10 mouse cellular contexts compared by ENCODE assay signal in genomic region chr1:42233289-42233688, GRCm38 (mm10).
DNase-seq lines count a peak whose midpoint lies in the region; ATAC-seq lines count a peak whose summit lies in the region.
"Had no signal": no experiment of that assay in that cellular context is flagged by ENCODE, and none has a peak within 500 bp of the region (broad histone marks: within the 10 kb centered on the region; RNA-seq: fewer than 3 reads in every experiment).

No protein-coding gene starts in this region.

- WGBS in kidney, embryonic 15.5 days: 10% methylated on average over 10 of the region's 10 CpGs
- WGBS in hindbrain, embryonic 14.5 days: 5% methylated on average over 10 of the region's 10 CpGs
- 13% methylated on average over 10 of the region's 10 CpGs for WGBS in midbrain, embryonic 11.5 days
- WGBS in liver, embryonic 11.5 days: 45% methylated on average over 10 of the region's 10 CpGs

- H3K4me1 ChIP-seq in kidney, embryonic 15.5 days: peaks cover 10% of the 10 kb centered on the region; the same call in 1 of the 2 replicates
- H3K4me1 ChIP-seq in hindbrain, embryonic 14.5 days (replicated peaks; ENCODE audit: control insufficient read depth, insufficient read depth, low read length): 0 out of 2 replicates have a peak, but pooled peaks cover 5% of the 10 kb centered on the region
- H3K4me1 ChIP-seq in midbrain, embryonic 11.5 days (ENCODE audit: control insufficient read depth, insufficient read depth, low read length): 0 out of 2 replicates have a peak, but pooled peaks cover 3% of the 10 kb centered on the region
- H3K4me1 ChIP-seq in liver, embryonic 11.5 days (replicated peaks; ENCODE audit: control insufficient read depth, insufficient read depth, low read length): no peaks in the 10 kb centered on the region

- peak; percentile 61 for ATAC-seq in kidney, embryonic 15.5 days (replicated peaks; ENCODE audit: low FRiP score)
- peak; percentile 59; the same call in 1 of the 2 replicates for ATAC-seq in hindbrain, embryonic 14.5 days (ENCODE audit: low FRiP score)
- ATAC-seq in midbrain, embryonic 11.5 days (ENCODE audit: low FRiP score): peak; percentile 50; the same call in 1 of the 2 replicates
- ATAC-seq in liver, embryonic 11.5 days (replicated peaks; ENCODE audit: low FRiP score): no peak
- ATAC-seq in megakaryocyte, adult 5-6 weeks (ENCODE audit: poor library complexity, severe bottlenecking): no peak

- no peaks in the 10 kb centered on the region for H3K9me3 ChIP-seq in kidney, embryonic 15.5 days (replicated peaks)
- no peaks in the 10 kb centered on the region for H3K9me3 ChIP-seq in hindbrain, embryonic 14.5 days (ENCODE audit: control insufficient read depth, low read length)
- no peaks in the 10 kb centered on the region for H3K9me3 ChIP-seq in midbrain, embryonic 11.5 days (ENCODE audit: control insufficient read depth, low read length)
- H3K9me3 ChIP-seq in liver, embryonic 11.5 days (ENCODE audit: control insufficient read depth, low read length): no peaks in the 10 kb centered on the region

- no peak for DNase-seq in kidney, adult 8-10 months
- peak; percentile 45 for DNase-seq in hindbrain, embryonic 14.5 days (ENCODE audit: low spot score)
- DNase-seq in midbrain, embryonic 11.5 days (ENCODE audit: low spot score, missing footprints): peak; percentile 91
- DNase-seq in lung, postnatal 14 days: no peak
- no peak for DNase-seq in liver, embryonic 11.5 days (ENCODE audit: low spot score)
- no peak for DNase-seq in layer of hippocampus, postnatal 14 days (ENCODE audit: low spot score in 2 of 2)
- DNase-seq: cerebellum, postnatal 25 days; gastrocnemius, postnatal 10 days had no signal

- no peaks in the 10 kb centered on the region for H3K36me3 ChIP-seq in kidney, embryonic 15.5 days
- H3K36me3 ChIP-seq in hindbrain, embryonic 14.5 days (replicated peaks; ENCODE audit: control insufficient read depth, insufficient read depth): no peaks in the 10 kb centered on the region
- no peaks in the 10 kb centered on the region for H3K36me3 ChIP-seq in midbrain, embryonic 11.5 days (ENCODE audit: control insufficient read depth, insufficient read depth, low read length)
- H3K36me3 ChIP-seq in liver, embryonic 11.5 days (ENCODE audit: control insufficient read depth, insufficient read depth, low read length): no peaks in the 10 kb centered on the region

- no peak overlapping the region for H3K4me2 ChIP-seq in kidney, embryonic 15.5 days
- H3K4me2 ChIP-seq in hindbrain, embryonic 14.5 days (replicated peaks): no peak overlapping the region
- H3K4me2 ChIP-seq in midbrain, embryonic 11.5 days: no peak overlapping the region
- no peak overlapping the region for H3K4me2 ChIP-seq in liver, embryonic 11.5 days

- H3K27ac ChIP-seq in kidney, embryonic 15.5 days: peak overlapping the region; percentile 51; the same call in 1 of the 2 replicates
- H3K27ac ChIP-seq in hindbrain, embryonic 14.5 days: no peak overlapping the region
- no peak overlapping the region for H3K27ac ChIP-seq in midbrain, embryonic 11.5 days (ENCODE audit: low read depth, low read length)
- no peak overlapping the region for H3K27ac ChIP-seq in liver, embryonic 11.5 days (ENCODE audit: low read depth, low read length)

- no peak overlapping the region for H3K9ac ChIP-seq in kidney, embryonic 15.5 days
- H3K9ac ChIP-seq in hindbrain, embryonic 14.5 days: no peak overlapping the region
- no peak overlapping the region for H3K9ac ChIP-seq in midbrain, embryonic 11.5 days (ENCODE audit: low read length)
- H3K9ac ChIP-seq in liver, embryonic 11.5 days (ENCODE audit: low read depth, low read length): no peak overlapping the region

- H3K27me3 ChIP-seq in kidney, embryonic 15.5 days: no peaks in the 10 kb centered on the region
- H3K27me3 ChIP-seq in hindbrain, embryonic 14.5 days (ENCODE audit: control insufficient read depth, insufficient read depth, low read length): no peaks in the 10 kb centered on the region
- H3K27me3 ChIP-seq in midbrain, embryonic 11.5 days (ENCODE audit: control insufficient read depth, insufficient read depth, low read length): no peaks in the 10 kb centered on the region
- no peaks in the 10 kb centered on the region for H3K27me3 ChIP-seq in liver, embryonic 11.5 days (replicated peaks; ENCODE audit: control insufficient read depth, insufficient read depth, low read length)

- no peak overlapping the region for H3K4me3 ChIP-seq in kidney, embryonic 15.5 days (replicated peaks)
- no peak overlapping the region for H3K4me3 ChIP-seq in hindbrain, embryonic 14.5 days (replicated peaks; ENCODE audit: low read length)
- no peak overlapping the region for H3K4me3 ChIP-seq in midbrain, embryonic 11.5 days (ENCODE audit: low read depth, low read length)
- H3K4me3 ChIP-seq in liver, embryonic 11.5 days (ENCODE audit: low read depth, low read length): no peak overlapping the region

Comparison
In these comparisons a context has a peak if more than half of its experiments do, and no peak if none do; other contexts are left out.
1. ATAC-seq: peak in kidney, embryonic 15.5 days (single experiment), hindbrain, embryonic 14.5 days (single experiment) and midbrain, embryonic 11.5 days (single experiment); none in liver, embryonic 11.5 days (single experiment) and megakaryocyte, adult 5-6 weeks (single experiment).
2. DNase-seq: peak in hindbrain, embryonic 14.5 days (single experiment) and midbrain, embryonic 11.5 days (single experiment); none in kidney, adult 8-10 months (0 of 2), lung, postnatal 14 days (single experiment), liver, embryonic 11.5 days (single experiment) and layer of hippocampus, postnatal 14 days (0 of 2).